Mouse (Mus musculus) G1E (cell line): Measurements from ENCODE around the gene 9430038I01Rik.

Source experiments
- CTCF ChIP-seq: IDR thresholded peaks from 2 replicates; pipeline ENCODE4 v1.5.1; 2012; ENCODE audit warnings: low read depth, low read length, inconsistent platforms, mixed read lengths
- GATA1 ChIP-seq: IDR thresholded peaks from 2 replicates; pipeline ENCODE4 v1.6.1; 2012; ENCODE audit warnings: borderline replicate concordance, low read length, inconsistent platforms, mixed read lengths
- POLR2AphosphoS5 ChIP-seq: IDR thresholded peaks from 2 replicates; pipeline ENCODE4 v1.6.1; 2012; ENCODE audit warnings: low read depth, low read length, inconsistent platforms; ENCODE audit not compliant: insufficient replicate concordance

DNA sequence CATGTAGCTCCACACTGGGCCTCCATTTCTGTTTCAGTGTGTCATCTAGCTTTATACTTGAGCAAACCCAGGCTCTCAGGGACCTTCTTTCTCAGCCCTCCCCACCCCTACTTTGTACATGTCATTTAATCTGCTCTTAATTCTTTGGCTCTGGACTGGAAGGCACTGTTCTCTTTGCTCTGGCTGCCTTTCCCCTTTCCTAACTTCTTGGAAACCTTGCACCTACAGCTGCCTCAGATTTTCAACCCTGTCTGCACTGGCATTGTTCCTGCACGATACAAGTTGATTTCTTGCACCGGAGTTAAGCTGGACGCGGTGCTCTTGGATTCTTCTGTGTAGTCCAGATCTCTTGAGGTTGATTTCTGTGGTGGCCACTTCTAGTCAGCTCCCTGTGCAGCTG lies 32.4 kb upstream of the 9430038I01Rik start:
- TF ChIP-seq CTCF (no peak), GATA1 (no peak), POLR2AphosphoS5 (no peak)
